Mouse (Mus musculus) neutrophil, adult 5-6 weeks (primary cell): ENCODE data around the gene Dact2. TPM values are rescaled to one million over a fixed set of nuclear protein-coding genes. Genes with fewer than 3 reads are reported as not detected.

ENCODE experiments used
- ATAC-seq: fragments of 151-379, 151-347 bp; 2 replicates; pipeline ENCODE4 v1.8.0; 2017; ENCODE audit warnings: mild to moderate bottlenecking, moderate TSS enrichment; ENCODE audit not compliant: insufficient number of reproducible peaks, poor library complexity, low FRiP score, severe bottlenecking; ENCODE audit errors: extremely low read depth
- total RNA-seq: library from RNA; stranded (forward); fragments of 200-1000 nt; gene quantifications from 2 replicates; pipeline ENCODE4 v1.2.3, GENCODE M21; 2017

Dact2 gene
- total RNA-seq: not detected in 2 replicates

GRCm38 (mm10) chr17:14204061-14204460, at the start of gene Dact2:
Dact2 (minus strand) TSS chr17:14204304.
- ATAC-seq: no peak

DNA sequence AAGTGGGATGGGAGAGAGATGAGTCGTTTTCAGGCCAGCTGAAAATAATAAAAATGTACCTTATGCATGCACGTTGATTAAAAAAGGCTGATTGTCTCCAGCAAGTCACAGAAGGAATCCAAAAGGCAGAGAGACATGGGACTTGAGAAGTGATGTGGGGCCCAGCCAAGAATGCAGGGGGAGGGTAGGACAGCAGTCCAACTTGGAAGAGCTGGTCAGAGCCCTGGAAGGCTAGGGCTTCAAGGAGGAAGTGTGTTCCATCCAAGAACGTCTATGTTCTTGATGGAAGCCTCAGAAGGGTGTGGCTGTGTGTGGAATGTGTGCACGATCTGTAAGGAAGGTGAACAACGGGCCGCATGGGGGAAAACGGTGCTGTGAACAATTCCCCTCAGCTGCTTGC, 48.4 kb upstream of the Dact2 start:
- no peak for ATAC-seq

DNA sequence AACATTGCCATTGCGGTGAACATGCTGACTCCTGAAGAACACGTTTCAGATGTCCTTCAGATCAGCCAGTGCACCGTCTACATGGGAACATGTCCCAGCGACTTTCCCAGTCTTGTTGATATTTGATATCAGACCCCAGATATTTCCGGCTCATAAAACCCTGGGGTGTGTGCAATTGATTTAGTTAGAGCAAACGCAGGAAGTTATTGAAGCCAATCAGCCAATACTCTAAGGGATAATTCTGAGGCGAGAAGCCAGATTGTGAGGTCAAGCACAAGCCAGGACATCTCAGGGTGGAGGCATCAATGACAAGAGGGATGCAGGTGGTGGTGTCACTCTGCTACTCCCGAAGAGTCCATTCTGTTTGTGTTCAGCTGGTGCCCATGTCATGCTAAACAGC, 46.3 kb upstream of the Dact2 start:
- ATAC-seq: no peak

- ATAC-seq: no peak
These were observed 45.5 kb upstream of the Dact2 start for GRCm38 (mm10) chr17:14249595-14249994.

- no peak for ATAC-seq
These were observed 43.8 kb upstream of the Dact2 start for GRCm38 (mm10) chr17:14247931-14248330.

GRCm38 (mm10) chr17:14246266-14246665, 42.2 kb upstream of the Dact2 start:
- ATAC-seq: no peak

GRCm38 (mm10) chr17:14244195-14244965, 40.3 kb upstream of the Dact2 start:
- no peak for ATAC-seq

DNA sequence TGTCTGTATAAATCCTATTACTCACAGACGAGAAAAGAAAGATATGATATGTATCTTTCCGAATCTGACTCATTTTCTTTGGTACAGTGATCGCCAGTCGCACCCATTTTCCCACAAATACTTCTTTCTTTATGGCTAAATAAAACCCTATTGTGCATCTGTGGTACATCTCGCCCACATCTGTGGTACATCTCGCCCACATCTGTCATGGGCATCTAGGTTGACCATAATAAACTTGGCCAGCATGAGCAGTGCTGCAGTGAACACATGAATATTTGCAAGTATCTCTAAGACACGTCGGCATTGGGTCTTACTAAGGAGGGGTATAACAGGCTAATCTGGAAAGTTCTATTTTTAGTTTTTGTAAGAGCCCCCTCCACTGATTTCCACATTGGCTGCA, 38.5 kb upstream of the Dact2 start:
- no peak for ATAC-seq

- no peak for ATAC-seq
These were observed 35.9 kb upstream of the Dact2 start for GRCm38 (mm10) chr17:14239960-14240359.

GRCm38 (mm10) chr17:14237134-14237533, 33.0 kb upstream of the Dact2 start:
- no peak for ATAC-seq

DNA sequence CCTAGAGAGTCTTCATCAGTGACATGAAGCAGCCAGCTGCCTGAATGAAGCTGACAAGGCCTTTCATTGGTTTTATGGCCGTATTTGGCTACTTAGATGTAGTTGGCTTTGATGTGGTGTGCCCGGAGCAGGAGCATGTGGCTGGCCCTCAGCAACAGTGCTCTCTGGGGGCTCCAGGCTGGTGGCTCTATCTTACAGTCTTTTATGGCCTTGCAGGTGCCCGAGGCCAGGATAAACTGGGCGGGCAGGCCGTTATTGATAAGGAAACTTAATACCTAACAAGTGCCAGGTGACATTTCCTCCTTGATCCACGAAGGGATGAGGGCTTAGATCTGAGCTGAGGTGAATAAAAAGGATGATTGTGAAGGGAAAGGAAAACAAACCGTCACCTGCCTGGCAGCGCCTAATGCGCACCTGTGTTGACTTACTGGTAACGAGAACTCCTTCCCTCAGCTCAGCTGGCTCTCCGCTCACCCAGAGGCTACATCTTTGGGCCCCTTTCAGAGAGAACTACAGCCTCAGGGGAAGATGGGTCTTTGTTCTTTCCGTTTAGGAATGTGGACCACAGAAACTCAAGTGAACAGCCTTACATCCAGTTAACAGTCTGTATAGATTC, 30.8 kb upstream of the Dact2 start:
- ATAC-seq: no peak

DNA sequence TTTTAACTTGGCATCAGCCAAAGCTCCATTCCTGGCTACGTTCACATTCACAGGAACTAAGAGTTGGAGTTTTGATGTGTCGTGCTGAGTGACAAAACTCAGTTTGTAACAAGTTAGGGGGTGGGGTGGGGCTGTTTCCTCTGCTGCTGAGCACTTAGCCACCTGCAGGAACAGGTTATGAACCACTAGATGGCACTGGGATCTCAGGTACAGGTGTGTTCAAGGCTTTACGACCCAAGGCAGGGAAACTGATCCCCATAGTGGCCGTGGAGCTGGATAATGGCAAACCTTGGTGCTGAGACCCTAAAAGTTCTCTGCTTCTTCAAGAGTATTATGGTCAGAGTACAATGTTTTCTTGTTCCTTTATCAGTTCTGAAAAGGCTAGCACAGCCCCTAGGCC, 29.6 kb upstream of the Dact2 start:
- no peak for ATAC-seq

GRCm38 (mm10) chr17:14232629-14233028, 28.5 kb upstream of the Dact2 start:
- no peak for ATAC-seq

GRCm38 (mm10) chr17:14230698-14231430, 26.8 kb upstream of the Dact2 start:
- ATAC-seq: no peak

GRCm38 (mm10) chr17:14228381-14228780, 24.3 kb upstream of the Dact2 start:
- ATAC-seq: no peak

GRCm38 (mm10) chr17:14227601-14228000, 23.5 kb upstream of the Dact2 start:
- no peak for ATAC-seq

DNA sequence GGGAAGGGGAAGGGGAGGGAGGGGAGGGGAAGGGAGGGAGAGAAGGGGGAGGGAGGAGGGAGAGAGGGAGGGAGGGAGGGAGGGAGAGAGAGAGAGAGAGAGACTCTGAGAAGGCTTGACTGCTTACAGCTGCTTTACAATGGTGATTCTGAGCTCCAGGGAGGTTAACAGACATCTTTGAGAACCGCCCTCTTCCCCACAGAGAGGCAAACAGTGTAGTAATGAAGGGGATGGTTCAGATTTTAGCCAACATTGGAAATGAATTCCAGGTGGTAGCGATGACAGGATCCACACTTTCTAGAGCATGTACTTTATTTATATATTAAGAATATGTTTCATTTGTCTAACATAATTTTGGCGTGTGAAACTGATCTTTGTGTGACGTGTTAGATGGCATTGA, 22.7 kb upstream of the Dact2 start:
- ATAC-seq: no peak

DNA sequence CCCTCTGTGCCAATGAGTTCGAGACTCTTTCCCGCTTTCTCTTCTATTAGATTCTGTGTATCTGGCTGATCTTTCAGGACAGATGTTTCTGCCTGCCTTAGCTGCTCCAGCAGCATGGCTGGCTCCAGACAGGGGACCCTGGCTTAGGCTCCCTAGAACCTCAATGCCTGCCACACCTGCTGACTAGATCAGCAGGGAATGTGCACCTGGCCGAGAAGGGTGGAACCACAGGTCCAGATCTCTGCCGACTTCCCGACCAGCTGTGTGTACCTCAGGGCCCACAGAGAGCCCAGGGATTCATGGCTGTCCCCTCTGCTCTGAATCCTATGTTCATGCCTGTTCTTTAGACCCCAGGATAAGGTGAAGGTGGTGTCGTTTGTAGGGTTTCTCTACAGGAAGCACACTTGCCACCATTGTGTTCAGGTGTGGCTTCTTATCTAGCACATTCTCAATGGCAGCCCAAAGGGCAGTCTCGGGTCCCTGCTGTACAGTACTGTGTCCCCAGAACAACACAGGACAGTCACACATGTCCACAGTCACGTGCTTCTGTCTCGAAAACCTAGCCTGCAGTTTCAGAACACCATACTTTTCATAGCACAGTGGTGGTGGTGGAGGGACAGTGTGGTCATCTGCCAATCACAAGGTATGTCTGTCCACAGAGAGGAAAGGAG, 22.0 kb upstream of the Dact2 start:
- ATAC-seq: no peak

DNA sequence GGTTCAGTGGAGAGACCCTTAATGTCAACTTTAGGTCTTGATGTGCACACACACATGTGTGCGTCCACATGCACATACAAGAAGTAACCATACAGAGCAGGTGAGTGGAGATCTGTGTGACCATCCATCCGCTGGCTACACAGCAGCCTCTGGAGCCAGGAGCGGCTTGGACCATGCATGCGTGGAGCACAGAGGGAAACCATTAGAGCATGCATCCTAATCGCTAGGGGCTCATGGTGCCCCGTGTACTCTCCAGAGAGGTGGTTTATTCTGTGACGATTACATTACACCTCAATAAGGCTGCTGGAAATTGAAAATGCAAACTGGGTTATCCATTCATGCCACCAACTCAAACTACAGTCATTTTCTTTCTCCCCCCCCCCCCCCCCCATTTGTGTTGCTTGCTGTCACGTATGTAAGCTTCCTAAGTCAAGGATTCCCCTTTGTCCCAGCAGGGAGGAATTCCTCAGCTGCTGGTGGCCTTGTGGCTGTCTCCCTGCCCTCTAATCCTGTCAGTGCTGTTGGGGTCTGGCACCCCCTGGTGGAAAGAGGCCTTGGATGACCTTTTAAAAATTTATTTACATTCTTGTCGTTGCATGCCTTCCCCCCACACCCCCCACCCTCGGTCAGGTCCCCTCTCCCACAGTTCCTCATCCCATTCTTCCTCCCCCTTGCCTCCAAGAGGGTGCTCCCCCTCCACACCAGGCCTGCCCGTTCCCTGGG, 17.9 kb upstream of the Dact2 start:
- no peak for ATAC-seq
